Mouse (Mus musculus) limb, embryonic 14.5 days (tissue): Measurements from ENCODE around the gene Hoxc12. TPM values are rescaled to one million over a fixed set of nuclear protein-coding genes. Genes with fewer than 3 reads are reported as not detected.

Experiments used
- ATAC-seq: fragments of 200-750 bp; cut with Nextera tagmentation; 2 replicates; pipeline ENCODE4 v1.8.0; 2017; ENCODE audit warnings: low read depth, moderate number of reproducible peaks, moderate TSS enrichment; ENCODE audit not compliant: low FRiP score
- DNase-seq: peaks from one replicate; pipeline ENCODE4 v3.0.0-alpha.2; 2015; ENCODE audit warnings: low spot score
- H3K27ac ChIP-seq: fragments of 300-500 bp; sonication (generic); replicated peaks from 2 replicates; pipeline ENCODE4 v1.5.1; 2014; ENCODE audit warnings: low read depth, mild to moderate bottlenecking, low read length, moderate library complexity, mixed read lengths
- H3K27me3 ChIP-seq: fragments of 300-500 bp; sonication (generic); 2 replicates; pipeline ENCODE4 v1.6.1; 2014; ENCODE audit warnings: low read length, mixed read lengths; ENCODE audit not compliant: control insufficient read depth, insufficient read depth
- H3K36me3 ChIP-seq: fragments of 300-500 bp; sonication (generic); 2 replicates; pipeline ENCODE4 v1.6.1; 2014; ENCODE audit warnings: mild to moderate bottlenecking, low read length, moderate library complexity, mixed read lengths; ENCODE audit not compliant: control insufficient read depth, insufficient read depth
- H3K4me1 ChIP-seq: fragments of 300-500 bp; sonication (generic); 2 replicates; pipeline ENCODE4 v1.6.1; 2014; ENCODE audit warnings: antibody characterized with exemption, low read length, mixed read lengths; ENCODE audit not compliant: control insufficient read depth, insufficient read depth
- H3K4me2 ChIP-seq: fragments of 300-500 bp; sonication (generic); replicated peaks from 2 replicates; pipeline ENCODE4 v1.6.1; 2014; ENCODE audit warnings: low read depth, mild to moderate bottlenecking, low read length, moderate library complexity; ENCODE audit not compliant: severe bottlenecking
- H3K4me3 ChIP-seq: fragments of 300-500 bp; sonication (generic); replicated peaks from 2 replicates; pipeline ENCODE4 v1.5.1; 2014; ENCODE audit warnings: low read length
- H3K9ac ChIP-seq: fragments of 300-500 bp; sonication (generic); 2 replicates; pipeline ENCODE4 v1.6.1; 2014; ENCODE audit warnings: mild to moderate bottlenecking, low read depth, low read length, moderate library complexity; ENCODE audit not compliant: severe bottlenecking
- H3K9me3 ChIP-seq: fragments of 300-500 bp; sonication (generic); 2 replicates; pipeline ENCODE4 v1.6.1; 2016; ENCODE audit warnings: low read length; ENCODE audit not compliant: control insufficient read depth
- POLR2A ChIP-seq: fragments of 200-500 bp; IDR thresholded peaks from 2 replicates; pipeline ENCODE4 v1.8.0; 2012; ENCODE audit warnings: inconsistent platforms, mild to moderate bottlenecking, moderate library complexity, borderline replicate concordance; ENCODE audit not compliant: insufficient read depth, insufficient read length; ENCODE audit errors: extremely low read depth
- WGBS: fragments of 180-500 bp; shearing (Covaris S2); extraction: QIAGEN DNeasy Blood & Tissue Kit; methylation state at CpG from one replicate; pipeline ENCODE4 v1.1.7; 2014; 5-methylcytosine and 5-hydroxymethylcytosine counted together
- polyA plus RNA-seq, 2 experiments: library from polyadenylated mRNA; depleted of rRNA in 1 of 2; stranded (reverse) in 1 of 2; unstranded in 1 of 2; fragments of >200 nt; fragmentation: Nextera tagmentation in 1 of 2; extraction: Ambion mirVana in 1 of 2; gene quantifications; 2 replicates each; pipeline versions ENCODE4 v1.2.1 to v1.2.3; 2012 to 2014

Hoxc12 gene
- polyA plus RNA-seq, 2 experiments: 3.6 to 4.2 TPM

GRCm38 (mm10) chr15:102910496-102911095 is 26.0 kb upstream of the Hoxc12 start:
- Histone ChIP-seq H3K9me3 (no peaks in the 10 kb centered on the region), H3K4me3 (no peak overlapping the region), H3K9ac (no peak overlapping the region), H3K27ac (no peak overlapping the region), H3K4me2 (no peak overlapping the region), H3K27me3 (peaks cover 87% of the 10 kb centered on the region), H3K36me3 (no peaks in the 10 kb centered on the region), H3K4me1 (no peaks in the 10 kb centered on the region)
- no peak for ATAC-seq
- DNase-seq: no peak
- TF ChIP-seq POLR2A: no peak
- WGBS: 1% methylated on average over 22 of the region's 22 CpGs

GRCm38 (mm10) chr15:102913038-102913585 is 23.4 kb upstream of the Hoxc12 start:
- Histone ChIP-seq H3K4me1 (no peaks in the 10 kb centered on the region), H3K27ac (no peak overlapping the region), H3K9me3 (no peaks in the 10 kb centered on the region), H3K36me3 (no peaks in the 10 kb centered on the region), H3K4me3 (no peak overlapping the region), H3K27me3 (peaks cover 91% of the 10 kb centered on the region), H3K4me2 (no peak overlapping the region), H3K9ac (no peak overlapping the region)
- WGBS: under 1% methylated on average over 19 of the region's 19 CpGs
- ATAC-seq (no peak), DNase-seq (no peak)
- TF ChIP-seq POLR2A: no peak

- no peak overlapping the region for H3K4me2 ChIP-seq
- H3K4me3 ChIP-seq: no peak overlapping the region
- H3K9ac ChIP-seq: no peak overlapping the region
- no peak for DNase-seq
- no peak overlapping the region for H3K27ac ChIP-seq
- H3K4me1 ChIP-seq: no peaks in the 10 kb centered on the region; the same call in 1 of the 2 replicates
- H3K36me3 ChIP-seq: no peaks in the 10 kb centered on the region
- peaks cover 94% of the 10 kb centered on the region for H3K27me3 ChIP-seq
- WGBS: 6% methylated on average over 20 of the region's 20 CpGs
- no peaks in the 10 kb centered on the region for H3K9me3 ChIP-seq
- ATAC-seq: no peak
- TF ChIP-seq POLR2A: no peak
Measured at GRCm38 (mm10) chr15:102917972-102918572, 18.5 kb upstream of the Hoxc12 start.

DNA sequence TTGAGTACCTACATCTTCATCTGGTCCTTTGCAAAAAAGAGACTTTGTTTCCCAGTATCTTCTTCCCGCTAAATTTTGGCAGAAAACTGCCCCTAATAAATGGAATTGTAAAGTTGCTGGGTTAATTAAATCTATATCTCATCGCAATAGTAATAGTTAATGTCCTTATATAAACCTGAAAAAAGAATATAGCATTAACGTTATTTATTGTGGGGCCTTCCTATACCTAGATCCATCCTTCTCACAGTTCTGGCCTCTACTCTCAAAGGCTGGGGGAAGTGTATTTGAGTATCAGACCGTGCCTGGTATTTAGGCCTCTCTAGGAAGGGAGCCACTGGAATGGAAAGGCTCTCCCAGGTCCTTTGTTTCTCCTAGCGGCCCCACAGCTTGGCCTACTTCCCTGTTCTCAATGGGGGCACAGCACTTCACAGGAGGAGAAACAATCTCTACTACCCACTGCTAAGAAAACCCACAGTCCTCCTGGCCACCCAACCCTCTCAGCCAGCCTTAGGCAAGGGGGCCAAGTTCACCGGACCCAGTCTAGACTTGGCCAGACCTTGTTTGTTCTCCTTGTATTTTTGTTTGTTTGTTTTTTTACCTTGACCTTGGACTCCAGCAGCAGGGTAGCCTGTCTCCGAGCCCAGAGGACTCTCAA is 17.8 kb upstream of the Hoxc12 start:
- no peak for DNase-seq
- 4% methylated on average over 7 of the region's 7 CpGs for WGBS

DNA sequence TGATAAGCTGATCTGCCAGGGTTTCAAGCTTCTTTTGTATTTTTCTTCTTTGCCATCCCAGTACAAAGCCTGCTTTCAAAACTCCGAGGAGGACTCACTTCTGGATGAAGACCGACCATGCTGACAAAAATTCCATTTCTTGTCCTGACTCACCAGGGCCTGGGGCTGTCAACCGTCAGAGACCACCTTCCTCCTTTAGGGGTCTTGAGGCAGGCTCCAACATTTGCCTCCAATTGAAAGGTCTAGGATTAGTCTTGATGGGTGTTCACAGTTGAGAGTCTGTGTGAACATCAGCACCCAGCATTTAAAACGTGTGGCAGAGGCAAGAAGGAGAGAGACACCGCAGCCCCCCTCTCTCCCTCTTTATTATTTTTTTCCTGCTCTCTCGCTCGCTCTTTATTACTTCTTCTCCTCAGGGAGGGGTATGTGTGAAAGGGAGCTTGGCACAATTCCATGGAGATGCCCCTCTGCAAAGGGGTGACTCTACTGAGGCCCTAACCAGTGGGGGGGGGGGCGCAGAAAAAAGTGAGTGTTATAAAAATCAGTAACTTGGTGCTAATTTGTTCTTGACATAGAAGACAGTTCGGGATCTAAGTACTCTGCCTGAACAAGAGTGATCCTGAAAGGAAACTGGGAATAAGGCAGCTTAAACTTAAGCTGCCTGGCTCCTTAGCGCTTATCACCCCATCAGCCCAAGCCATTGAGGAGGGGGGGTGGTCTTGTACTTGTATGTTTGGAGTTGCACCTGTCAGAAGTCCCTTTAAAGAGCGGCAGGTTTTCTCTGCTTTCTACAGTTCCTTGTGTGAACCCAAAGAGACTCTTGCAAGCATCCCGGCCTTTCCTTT is 17.0 kb upstream of the Hoxc12 start:
- 2% methylated on average over 12 of the region's 12 CpGs for whole genome bisulfite sequencing
- H3K4me2 ChIP-seq: no peak overlapping the region
- ATAC-seq (no peak), DNase-seq (no peak)
- no peaks in the 10 kb centered on the region; the same call in 1 of the 2 replicates for H3K4me1 ChIP-seq
- no peaks in the 10 kb centered on the region for H3K36me3 ChIP-seq
- H3K27me3 ChIP-seq: peaks cover 94% of the 10 kb centered on the region
- no peak overlapping the region for H3K27ac ChIP-seq
- no peak for TF ChIP-seq POLR2A
- no peak overlapping the region for H3K4me3 ChIP-seq
- no peaks in the 10 kb centered on the region for H3K9me3 ChIP-seq
- H3K9ac ChIP-seq: no peak overlapping the region

More for the DNA sequence above, 17.8 kb upstream of the Hoxc12 start:
- no peak overlapping the region for H3K9ac ChIP-seq
- peaks cover 94% of the 10 kb centered on the region for H3K27me3 ChIP-seq
- H3K27ac ChIP-seq: no peak overlapping the region
- H3K4me2 ChIP-seq: no peak overlapping the region
- H3K4me1 ChIP-seq: no peaks in the 10 kb centered on the region; the same call in 1 of the 2 replicates
- no peaks in the 10 kb centered on the region for H3K36me3 ChIP-seq
- H3K9me3 ChIP-seq: no peaks in the 10 kb centered on the region
- ATAC-seq: no peak
- no peak overlapping the region for H3K4me3 ChIP-seq
- TF ChIP-seq POLR2A: no peak
